ENCODE assay signal across 32 mouse cellular contexts in genomic region chr17:24716166-24716682, GRCm38 (mm10). TPM values are rescaled to one million over a fixed set of nuclear protein-coding genes. Genes with fewer than 3 reads are reported as not detected.
DNase-seq lines count a peak whose midpoint lies in the region; ATAC-seq and TF ChIP-seq lines count a peak whose summit lies in the region.
"Had no signal": no experiment of that assay in that cellular context is flagged by ENCODE, and none has a peak within 500 bp of the region (broad histone marks: within the 10 kb centered on the region; RNA-seq: fewer than 3 reads in every experiment).

No protein-coding gene starts in this region.

- no peak overlapping the region for H3K4me2 ChIP-seq in kidney, embryonic 16.5 days (replicated peaks; ENCODE audit: low read depth, low read length)
- H3K4me2 ChIP-seq: embryonic facial prominence, embryonic 12.5 days; heart, embryonic 12.5 days; intestine, embryonic 15.5 days; liver, embryonic 15.5 days; lung, embryonic 15.5 days; midbrain, embryonic 12.5 days; neural tube, embryonic 13.5 days had no signal

- H3K4me3 ChIP-seq in kidney, embryonic 16.5 days (ENCODE audit: low read length): no peak overlapping the region
- H3K4me3 ChIP-seq in testis, adult 2 months (ENCODE audit: control insufficient read depth, low read depth, low read length): peak overlapping the region; percentile 96
- H3K4me3 ChIP-seq: embryonic facial prominence, embryonic 12.5 days; heart, embryonic 12.5 days; intestine, embryonic 15.5 days; liver, embryonic 15.5 days; lung, embryonic 15.5 days; midbrain, embryonic 12.5 days; neural tube, embryonic 13.5 days had no signal

- intact Hi-C loops in gastrocnemius, postnatal 14 days (cut with DNase I; ENCODE audit: low total_unique reads): no loop called here

- peak; percentile 3 for DNase-seq in gastrocnemius, postnatal 14 days
- no peak for DNase-seq in gastrocnemius, adult 8-10 months (ENCODE audit: low spot score in 2 of 2)
- no peak for DNase-seq in kidney, postnatal 4 days
- DNase-seq in testis, postnatal 14 days (ENCODE audit: low spot score): no peak
- DNase-seq: adrenal gland, postnatal 36 days; B cell, adult 2 months; cerebellum, adult 9-10 months; embryo, embryonic 11 days; gastrocnemius, postnatal 25 days; heart, adult 18-20 months; heart, postnatal 4 days; kidney, adult 9 months; layer of hippocampus, adult 9-11 months; right cerebral cortex, postnatal 4 days had no signal

- ATAC-seq in kidney, embryonic 16.5 days (ENCODE audit: low FRiP score, low TSS enrichment): no peak
- ATAC-seq: hindbrain, postnatal 0 days; intestine, embryonic 15.5 days had no signal

- H3K27ac ChIP-seq in kidney, embryonic 16.5 days (ENCODE audit: low read length): peak overlapping the region; percentile 76
- H3K27ac ChIP-seq in testis, adult 2 months (ENCODE audit: control insufficient read depth, insufficient read depth, low read depth, low read length): no peak overlapping the region
- H3K27ac ChIP-seq: embryonic facial prominence, embryonic 12.5 days; hindbrain, postnatal 0 days; intestine, embryonic 15.5 days; liver, embryonic 15.5 days; lung, embryonic 15.5 days; midbrain, embryonic 12.5 days; neural tube, embryonic 13.5 days; stomach, postnatal 0 days had no signal

- H3K9me3 ChIP-seq in kidney, embryonic 16.5 days (ENCODE audit: low read length): no peaks in the 10 kb centered on the region
- H3K9me3 ChIP-seq: embryonic facial prominence, embryonic 12.5 days; heart, embryonic 12.5 days; intestine, embryonic 15.5 days; liver, embryonic 15.5 days; lung, embryonic 15.5 days; midbrain, embryonic 12.5 days; neural tube, embryonic 13.5 days had no signal

- no peak for TF ChIP-seq CTCF in testis, adult 2 months (IDR thresholded peaks at IDR 0.05; ENCODE audit: control insufficient read depth, insufficient read depth, insufficient replicate concordance, low read depth, low read length)

- 89% methylated on average over 15 of the region's 15 CpGs for WGBS in kidney, embryonic 16.5 days

- 0 out of 2 replicates have a peak overlapping the region, but pooled peaks have one; percentile 41 for H3K9ac ChIP-seq in kidney, embryonic 16.5 days (replicated peaks; ENCODE audit: low read length)
- H3K9ac ChIP-seq: embryonic facial prominence, embryonic 12.5 days; heart, embryonic 12.5 days; intestine, embryonic 15.5 days; liver, embryonic 15.5 days; lung, embryonic 15.5 days; midbrain, embryonic 12.5 days; neural tube, embryonic 13.5 days had no signal

- TF ChIP-seq POLR2A in testis, adult 2 months (IDR thresholded peaks at IDR 0.05; ENCODE audit: control insufficient read depth, low read depth, low read length): no peak

- H3K36me3 ChIP-seq in kidney, embryonic 16.5 days (ENCODE audit: insufficient read depth, low read length): peaks cover 5% of the 10 kb centered on the region; the same call in 1 of the 2 replicates
- H3K36me3 ChIP-seq in testis, adult 2 months (ENCODE audit: control insufficient read depth, insufficient read depth, low read length): no peaks in the 10 kb centered on the region; the same call in 1 of the 2 replicates

- H3K27me3 ChIP-seq in kidney, embryonic 16.5 days (ENCODE audit: insufficient read depth, low read length): no peaks in the 10 kb centered on the region
- no peaks in the 10 kb centered on the region for H3K27me3 ChIP-seq in testis, adult 2 months (ENCODE audit: control insufficient read depth, insufficient read depth, low read length)
- H3K27me3 ChIP-seq: embryonic facial prominence, embryonic 12.5 days; heart, embryonic 12.5 days; intestine, embryonic 15.5 days; liver, embryonic 15.5 days; lung, embryonic 15.5 days; midbrain, embryonic 12.5 days; neural tube, embryonic 13.5 days had no signal

- peaks cover 19% of the 10 kb centered on the region for H3K4me1 ChIP-seq in kidney, embryonic 16.5 days (ENCODE audit: insufficient read depth, low read length)
- no peaks in the 10 kb centered on the region for H3K4me1 ChIP-seq in testis, adult 2 months (ENCODE audit: control insufficient read depth, insufficient read depth, low read length)

RNA-seq across cellular contexts. Expression of gene Rnf151, which starts 1.6 kb away (rescaled TPM):
- not detected for total RNA-seq in gastrocnemius, postnatal 14 days (2021)
- total RNA-seq in gastrocnemius, adult 8-10 months (2022): not detected
- 0.26 TPM in 1 of 2 replicates, not detected in the other for polyA plus RNA-seq in kidney, embryonic 16.5 days (2015; fragmentation: Nextera tagmentation; extraction: Ambion mirVana)
- 1,124 and 1,208 TPM in 2 replicates for polyA plus RNA-seq in testis, adult 2 months (2012; rRNA removed)
- total RNA-seq: adrenal gland, adult 18-20 months; adrenal gland, postnatal 36 days; gastrocnemius, postnatal 25 days; heart, adult 18-20 months; heart, postnatal 4 days; hindbrain, postnatal 0 days; left cerebral cortex, postnatal 14 days; liver, adult 2 months; midbrain, postnatal 0 days had no signal
- polyA plus RNA-seq: heart, embryonic 12.5 days; heart, postnatal 0 days; hindbrain, postnatal 0 days; limb, embryonic 11.5 days; liver, adult 2 months; liver, embryonic 15.5 days; midbrain, postnatal 0 days had no signal

RNA-seq across cellular contexts. Expression of gene Rps2, which starts 1.7 kb away (rescaled TPM):
- 100 to 1,000 TPM; 643 to 719 TPM for total RNA-seq in gastrocnemius, postnatal 14 days (2021)
- total RNA-seq in gastrocnemius, adult 8-10 months (2022): 100 to 1,000 TPM; 558 to 703 (median 654) TPM
- polyA plus RNA-seq in kidney, embryonic 16.5 days (2015; fragmentation: Nextera tagmentation; extraction: Ambion mirVana): 1,489 and 1,547 TPM in 2 replicates
- polyA plus RNA-seq in testis, adult 2 months (2012; rRNA removed): 515 and 558 TPM in 2 replicates

RNA-seq across cellular contexts. Expression of gene Ndufb10, which starts 8.1 kb away (rescaled TPM):
- 100 to 1,000 TPM; 467 to 532 TPM for total RNA-seq in gastrocnemius, postnatal 14 days (2021)
- total RNA-seq in gastrocnemius, adult 8-10 months (2022): 100 to 1,000 TPM; 409 to 503 (median 459) TPM
- 258 and 262 TPM in 2 replicates for polyA plus RNA-seq in kidney, embryonic 16.5 days (2015; fragmentation: Nextera tagmentation; extraction: Ambion mirVana)
- polyA plus RNA-seq in testis, adult 2 months (2012; rRNA removed): 198 and 211 TPM in 2 replicates

RNA-seq across cellular contexts. Expression of gene Tbl3, which starts 8.8 kb away (rescaled TPM):
- total RNA-seq in gastrocnemius, postnatal 14 days (2021): 10 to 100 TPM; 16.3 to 19.6 TPM
- 10 to 100 TPM; 15.9 to 18.6 (median 17.1) TPM for total RNA-seq in gastrocnemius, adult 8-10 months (2022)
- 92.1 and 107 TPM in 2 replicates for polyA plus RNA-seq in kidney, embryonic 16.5 days (2015; fragmentation: Nextera tagmentation; extraction: Ambion mirVana)
- polyA plus RNA-seq in testis, adult 2 months (2012; rRNA removed): 85.4 and 89.5 TPM in 2 replicates

RNA-seq across cellular contexts. Expression of gene Rpl3l, which starts 11.4 kb away (rescaled TPM):
- total RNA-seq in gastrocnemius, postnatal 14 days (2021): 100 to 1,000 TPM; 781 to 864 TPM
- total RNA-seq in gastrocnemius, adult 8-10 months (2022): 100 to 1,000 TPM; 757 to 827 (median 779) TPM
- 0.15 TPM in 1 of 2 replicates, not detected in the other for polyA plus RNA-seq in kidney, embryonic 16.5 days (2015; fragmentation: Nextera tagmentation; extraction: Ambion mirVana)
- 0.21 and 1.4 TPM in 2 replicates for polyA plus RNA-seq in testis, adult 2 months (2012; rRNA removed)
- total RNA-seq: midbrain, postnatal 0 days had no signal
- polyA plus RNA-seq: embryonic facial prominence, embryonic 12.5 days; intestine, embryonic 15.5 days; limb, embryonic 11.5 days; liver, adult 2 months; lung, embryonic 15.5 days; midbrain, embryonic 12.5 days; neural tube, embryonic 13.5 days; spleen, adult 2 months had no signal
